Mouse (Mus musculus) left cerebral cortex, adult 2 months (tissue): Measurements from ENCODE around the gene Nudt21. TPM values are rescaled to one million over a fixed set of nuclear protein-coding genes. Genes with fewer than 3 reads are reported as not detected.

Source experiments
- DNase-seq, 2 experiments: peaks; one replicate each; pipeline ENCODE4 v3.0.0; 2021 to 2022; ENCODE audit warnings: low spot score in 2 of 2, mixed read lengths in 1 of 2; ENCODE audit errors: extremely low spot score in 1 of 2
- H3K27ac ChIP-seq: fragments of 200-600 bp; 2 replicates; pipeline ENCODE4 v1.8.1; 2022
- H3K4me3 ChIP-seq: fragments of 200-600 bp; 2 replicates; pipeline ENCODE4 v1.8.1; 2022
- CTCF ChIP-seq: fragments of 200-600 bp; IDR thresholded peaks from 2 replicates; pipeline ENCODE4 v1.8.1; 2022; ENCODE audit warnings: antibody characterized with exemption, mild to moderate bottlenecking, moderate library complexity
- intact Hi-C: fragments of 180-260 bp; cut with DNase I; formaldehyde crosslinking; loops from one replicate; pipeline ENCODE4 v1.15.1; 2025
- total RNA-seq, 2 experiments: library from RNA; stranded (reverse); gene quantifications; 2 replicates each; pipeline ENCODE4 v1.2.3; 2021

The Nudt21 gene
- total RNA-seq, 2 experiments from 2014 or later: 46.3 to 51.4 TPM

DNA sequence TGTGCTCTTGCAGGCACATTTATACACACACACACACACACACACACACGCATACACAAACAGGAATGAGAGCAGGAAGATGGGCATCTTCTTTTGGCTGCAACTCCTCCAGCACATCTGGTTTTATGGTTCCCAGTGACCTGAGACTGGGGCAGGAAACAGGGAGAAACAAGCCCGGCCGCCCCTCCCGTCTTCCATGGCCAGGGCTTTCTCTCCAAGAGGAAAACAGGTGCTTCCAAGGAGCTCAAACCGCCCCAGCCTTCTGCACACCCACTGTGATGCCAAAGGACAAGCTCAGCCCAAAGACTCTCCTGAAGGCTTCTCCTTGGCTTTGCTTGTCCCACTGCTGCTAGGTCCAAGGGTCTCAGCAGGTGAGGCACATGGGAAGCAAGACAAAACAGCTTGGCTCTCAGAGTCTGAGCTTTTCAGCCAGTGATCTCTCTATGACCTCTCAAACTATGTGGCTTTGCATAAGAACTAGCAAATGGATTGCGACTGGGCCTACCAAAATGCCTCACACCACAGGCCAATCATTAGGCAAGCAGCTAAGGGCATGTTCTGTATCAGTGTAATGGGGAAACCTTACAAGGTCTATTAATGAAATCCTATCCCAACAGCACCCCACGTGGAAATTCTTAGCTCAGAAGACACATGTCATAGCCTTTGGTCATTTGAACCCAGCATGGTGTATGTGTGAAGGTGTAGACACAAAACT, 67.0 kb downstream of the Nudt21 start:
- H3K27ac ChIP-seq: no peak overlapping the region
- intact Hi-C loops: no loop called here
- no peak for DNase-seq
- H3K4me3 ChIP-seq: no peak overlapping the region
- TF ChIP-seq CTCF: no peak

DNA sequence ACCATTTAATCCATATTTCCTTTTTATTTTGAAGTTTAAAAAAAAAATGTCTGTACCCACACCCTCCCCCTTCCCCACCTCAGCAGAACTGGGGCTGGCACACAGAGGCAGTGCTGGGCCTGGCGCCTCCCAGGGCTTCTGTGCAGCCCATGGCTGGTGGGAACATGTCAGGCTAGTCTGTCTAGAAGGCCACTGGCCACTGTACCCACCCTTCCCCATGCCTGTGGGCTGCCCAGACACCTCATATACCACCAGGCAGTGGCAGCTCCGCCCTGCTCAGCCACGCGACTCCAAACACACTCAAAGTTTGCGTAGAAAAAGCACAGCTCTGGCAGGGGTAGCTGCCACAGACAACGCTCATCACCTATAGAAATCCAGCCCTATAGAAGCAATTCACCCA, 68.5 kb downstream of the Nudt21 start:
- intact Hi-C loops: no loop called here
- no peak overlapping the region for H3K4me3 ChIP-seq
- TF ChIP-seq CTCF: no peak
- H3K27ac ChIP-seq: no peak overlapping the region
- no peak for DNase-seq

Other genes with a start within 250 kb of the Nudt21 start
- 100 to 1,000 TPM; 679 to 734 TPM for gene Gnao1, start 227.1 kb downstream of the Nudt21 start, total RNA-seq
- 100 to 1,000 TPM; 114 to 118 TPM for gene Amfr, start 24.2 kb downstream of the Nudt21 start, total RNA-seq
- 100 to 1,000 TPM in 1 of 2 experiments, 10 to 100 TPM in 1; 99.2 to 104 TPM for gene Ogfod1, start 167 bp upstream of the Nudt21 start, total RNA-seq
- gene Bbs2, start 61.9 kb upstream of the Nudt21 start, total RNA-seq: 10 to 100 TPM; 30.7 to 35.9 TPM
- gene Mt4, start 100.2 kb upstream of the Nudt21 start, total RNA-seq: not detected
- gene Mt3, start 115.6 kb upstream of the Nudt21 start, total RNA-seq: 100 to 1,000 TPM; 848 to 875 TPM
- 100 to 1,000 TPM; 384 to 423 TPM for gene Mt2, start 135.6 kb upstream of the Nudt21 start, total RNA-seq
- gene Mt1, start 142.1 kb upstream of the Nudt21 start, total RNA-seq: 100 to 1,000 TPM; 490 to 507 TPM
- gene Nup93, start 177.5 kb upstream of the Nudt21 start, total RNA-seq: 10 to 100 TPM; 48.7 to 51.4 TPM